Mouse (Mus musculus) lung, embryonic 15.5 days (tissue): ENCODE results near the gene Pnkp. TPM values are rescaled to one million over a fixed set of nuclear protein-coding genes. Genes with fewer than 3 reads are reported as not detected.
A peak's percentile ranks its signal among the peaks of the same experiment; 100 is the strongest.

Experiments
- ATAC-seq: fragments of 200-750 bp; cut with Nextera tagmentation; 2 replicates; pipeline ENCODE4 v1.8.0; 2017; ENCODE audit warnings: moderate number of reproducible peaks, borderline replicate concordance; ENCODE audit not compliant: low FRiP score, low TSS enrichment; ENCODE audit errors: extremely low read depth
- H3K27ac ChIP-seq: fragments of 300-500 bp; sonication (generic); 2 replicates; pipeline ENCODE4 v1.5.1; 2015; ENCODE audit warnings: moderate library complexity, mild to moderate bottlenecking, inconsistent platforms
- H3K27me3 ChIP-seq: fragments of 300-500 bp; sonication (generic); 2 replicates; pipeline ENCODE4 v1.6.1; 2015; ENCODE audit warnings: inconsistent platforms
- H3K36me3 ChIP-seq: fragments of 300-500 bp; sonication (generic); 2 replicates; pipeline ENCODE4 v1.6.1; 2015; ENCODE audit warnings: inconsistent platforms
- H3K4me1 ChIP-seq: fragments of 300-500 bp; sonication (generic); 2 replicates; pipeline ENCODE4 v1.6.1; 2015; ENCODE audit warnings: inconsistent platforms
- H3K4me2 ChIP-seq: fragments of 300-500 bp; sonication (generic); 2 replicates; pipeline ENCODE4 v1.6.1; 2015; ENCODE audit warnings: inconsistent platforms, mild to moderate bottlenecking, moderate library complexity
- H3K4me3 ChIP-seq: fragments of 300-500 bp; sonication (generic); 2 replicates; pipeline ENCODE4 v1.5.1; 2015; ENCODE audit warnings: mild to moderate bottlenecking, inconsistent platforms
- H3K9ac ChIP-seq: fragments of 300-500 bp; sonication (generic); 2 replicates; pipeline ENCODE4 v1.6.1; 2015; ENCODE audit warnings: inconsistent platforms
- H3K9me3 ChIP-seq: fragments of 300-500 bp; sonication (generic); 2 replicates; pipeline ENCODE4 v1.6.1; 2016; ENCODE audit warnings: inconsistent platforms
- WGBS: fragments of 180-500 bp; shearing (Covaris S2); methylation state at CpG from one replicate; pipeline ENCODE4 v1.1.7; 2015; 5-methylcytosine and 5-hydroxymethylcytosine counted together
- polyA plus RNA-seq: library from polyadenylated mRNA; unstranded; fragments of >200 nt; fragmentation: Nextera tagmentation; extraction: Ambion mirVana; gene quantifications from 2 replicates; pipeline ENCODE4 v1.2.1, GENCODE M21; 2015

Pnkp gene
- polyA plus RNA-seq, 1 experiment from 2014 or later = 37.6 TPM

DNA sequence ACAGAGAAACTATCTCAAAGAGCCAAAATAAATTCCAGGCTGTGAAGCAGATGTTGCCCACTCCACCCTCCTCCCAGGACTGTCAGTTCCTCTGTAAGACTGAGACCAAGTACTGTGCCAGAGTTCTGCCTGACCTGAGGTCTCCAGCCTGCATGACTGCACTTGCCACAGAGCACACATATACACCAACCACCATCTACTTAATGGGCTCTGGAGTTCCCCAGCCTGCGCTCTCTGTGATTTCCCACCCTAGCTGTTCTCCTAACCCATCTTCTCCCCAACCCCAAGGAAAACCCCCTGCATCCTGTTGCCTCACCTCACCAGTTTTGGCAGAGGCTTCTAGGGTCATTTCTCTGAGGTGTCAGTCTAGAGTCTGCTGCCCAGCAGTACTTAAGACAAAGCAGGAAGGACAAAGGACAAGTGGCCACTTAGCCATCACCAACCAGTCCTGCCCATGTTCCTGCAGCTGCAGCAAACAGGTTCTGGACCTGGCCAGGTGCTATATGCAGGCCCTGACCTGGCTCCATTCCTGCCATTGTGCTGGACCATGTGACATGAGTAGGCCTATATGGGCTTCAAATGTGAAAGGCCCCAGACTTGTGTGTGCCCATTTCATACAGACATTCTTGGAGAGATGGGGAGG lies 21.4 kb upstream of the Pnkp start:
- Histone ChIP-seq H3K4me3 (no peak overlapping the region), H3K4me1 (peaks cover 25% of the 10 kb centered on the region), H3K27me3 (peaks cover 16% of the 10 kb centered on the region), H3K9me3 (no peaks in the 10 kb centered on the region), H3K27ac (no peak overlapping the region), H3K4me2 (no peak overlapping the region), H3K9ac (no peak overlapping the region), H3K36me3 (peaks cover 18% of the 10 kb centered on the region)
- 88% methylated on average over 1 of the region's 1 CpGs for WGBS
- no peak for ATAC-seq

DNA sequence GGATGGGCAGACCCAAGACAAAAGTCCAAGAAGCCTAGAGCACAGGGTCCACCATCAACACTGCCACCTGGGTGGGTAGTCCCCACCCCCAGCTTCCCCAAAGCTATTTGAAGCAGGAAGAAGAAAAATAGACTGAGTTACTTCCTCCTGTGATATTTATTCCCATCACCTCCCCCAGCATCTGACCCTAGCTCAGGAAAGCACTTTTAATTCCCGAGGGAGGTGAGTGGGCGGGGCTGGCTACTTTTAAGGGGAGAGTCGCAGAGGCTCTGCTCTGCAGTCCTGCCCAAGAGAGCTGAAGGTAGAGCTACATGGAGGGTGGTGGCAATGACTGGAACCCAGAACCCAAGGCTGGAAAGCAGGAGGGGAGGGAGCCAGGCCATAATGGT lies 20.9 kb upstream of the Pnkp start:
- Histone ChIP-seq H3K4me3 (no peak overlapping the region), H3K9me3 (no peaks in the 10 kb centered on the region), H3K27ac (no peak overlapping the region), H3K27me3 (peaks cover 21% of the 10 kb centered on the region), H3K9ac (no peak overlapping the region), H3K4me2 (no peak overlapping the region), H3K36me3 (peaks cover 18% of the 10 kb centered on the region), H3K4me1 (peaks cover 25% of the 10 kb centered on the region)
- 39% methylated on average over 3 of the region's 3 CpGs for WGBS
- no peak for ATAC-seq

DNA sequence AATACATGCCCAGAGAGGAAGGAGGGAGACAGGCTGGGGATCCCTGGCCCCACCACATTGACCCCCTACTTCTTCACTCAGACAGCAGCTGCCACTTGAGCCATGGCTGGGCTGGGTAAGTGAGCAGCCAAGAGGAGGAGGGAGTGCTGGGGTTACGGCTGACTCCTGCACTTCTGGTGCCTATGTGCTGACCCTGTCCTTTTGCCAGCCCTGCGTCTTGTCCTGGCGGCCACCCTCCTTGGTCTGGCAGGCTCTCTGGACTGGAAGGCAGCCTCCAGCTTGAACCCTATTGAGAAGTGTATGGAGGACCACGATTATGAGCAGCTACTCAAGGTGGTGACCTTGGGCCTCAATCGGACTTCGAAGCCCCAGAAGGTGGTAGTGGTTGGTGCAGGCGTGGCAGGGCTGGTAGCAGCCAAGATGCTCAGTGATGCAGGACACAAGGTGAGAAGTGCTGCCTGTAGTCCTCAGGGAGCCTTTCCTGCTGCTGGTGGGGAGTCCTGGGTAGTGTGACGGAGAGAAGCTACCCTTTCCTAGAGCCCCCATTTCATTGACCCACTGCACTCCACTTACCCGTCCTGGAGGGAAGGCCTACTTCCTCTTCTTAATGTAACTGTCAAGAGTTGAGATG lies 20.4 kb upstream of the Pnkp start:
- no peak overlapping the region for H3K4me2 ChIP-seq
- H3K27ac ChIP-seq = no peak overlapping the region
- WGBS = 74% methylated on average over 9 of the region's 9 CpGs
- H3K27me3 ChIP-seq = peaks cover 21% of the 10 kb centered on the region
- no peak for ATAC-seq
- H3K36me3 ChIP-seq = peaks cover 15% of the 10 kb centered on the region
- no peaks in the 10 kb centered on the region for H3K9me3 ChIP-seq
- H3K9ac ChIP-seq = no peak overlapping the region
- peaks cover 25% of the 10 kb centered on the region for H3K4me1 ChIP-seq
- H3K4me3 ChIP-seq = no peak overlapping the region

DNA sequence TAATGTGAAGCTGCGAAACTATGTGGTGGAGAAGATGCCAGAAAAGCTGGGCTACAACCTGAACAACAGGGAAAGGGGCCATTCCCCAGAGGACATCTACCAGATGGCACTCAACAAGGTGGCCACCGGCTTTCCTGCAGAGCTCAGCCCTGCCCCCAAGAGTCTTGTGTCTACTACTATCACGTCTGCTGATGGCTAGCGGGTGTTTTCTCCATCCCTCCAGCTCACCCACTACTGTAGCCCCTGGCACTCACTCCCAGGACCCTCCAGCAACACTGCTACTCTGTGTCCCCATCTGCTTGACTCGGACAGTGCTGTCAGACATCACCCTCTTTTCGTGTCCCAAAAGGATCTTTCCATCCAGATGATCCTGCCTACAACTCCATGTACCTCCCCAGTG lies 18.9 kb upstream of the Pnkp start:
- no peak overlapping the region for H3K4me2 ChIP-seq
- no peak for ATAC-seq
- H3K4me3 ChIP-seq = no peak overlapping the region
- no peak overlapping the region for H3K9ac ChIP-seq
- peaks cover 19% of the 10 kb centered on the region for H3K4me1 ChIP-seq
- H3K27me3 ChIP-seq = peaks cover 21% of the 10 kb centered on the region
- 77% methylated on average over 6 of the region's 6 CpGs for WGBS
- no peaks in the 10 kb centered on the region for H3K9me3 ChIP-seq
- peaks cover 23% of the 10 kb centered on the region; the same call in 1 of the 2 replicates for H3K36me3 ChIP-seq
- H3K27ac ChIP-seq = no peak overlapping the region

DNA sequence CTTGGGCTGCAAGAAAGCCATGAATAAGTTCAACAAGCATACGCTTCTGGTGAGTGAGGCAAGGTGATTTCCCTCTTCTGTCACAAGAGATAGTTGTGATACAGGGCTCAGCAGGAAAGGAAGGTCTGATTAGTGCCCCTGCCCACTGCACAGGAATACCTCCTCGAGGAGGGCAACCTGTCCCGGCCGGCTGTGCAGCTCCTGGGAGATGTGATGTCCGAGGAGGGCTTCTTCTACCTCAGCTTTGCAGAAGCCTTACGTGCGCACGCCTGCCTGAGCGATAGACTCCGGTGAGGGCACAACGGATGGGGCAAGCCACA lies 17.8 kb upstream of the Pnkp start:
- peaks cover 33% of the 10 kb centered on the region for H3K36me3 ChIP-seq
- no peak; the same call in 1 of the 2 replicates for ATAC-seq
- H3K4me1 ChIP-seq = peaks cover 19% of the 10 kb centered on the region
- peak overlapping the region; percentile 2; the same call in 1 of the 2 replicates for H3K9ac ChIP-seq
- H3K9me3 ChIP-seq = no peaks in the 10 kb centered on the region
- H3K27me3 ChIP-seq = peaks cover 21% of the 10 kb centered on the region
- H3K27ac ChIP-seq = no peak overlapping the region
- peak overlapping the region; percentile 57 for H3K4me2 ChIP-seq
- peak overlapping the region; percentile 13 for H3K4me3 ChIP-seq
- 25% methylated on average over 11 of the region's 11 CpGs for WGBS

DNA sequence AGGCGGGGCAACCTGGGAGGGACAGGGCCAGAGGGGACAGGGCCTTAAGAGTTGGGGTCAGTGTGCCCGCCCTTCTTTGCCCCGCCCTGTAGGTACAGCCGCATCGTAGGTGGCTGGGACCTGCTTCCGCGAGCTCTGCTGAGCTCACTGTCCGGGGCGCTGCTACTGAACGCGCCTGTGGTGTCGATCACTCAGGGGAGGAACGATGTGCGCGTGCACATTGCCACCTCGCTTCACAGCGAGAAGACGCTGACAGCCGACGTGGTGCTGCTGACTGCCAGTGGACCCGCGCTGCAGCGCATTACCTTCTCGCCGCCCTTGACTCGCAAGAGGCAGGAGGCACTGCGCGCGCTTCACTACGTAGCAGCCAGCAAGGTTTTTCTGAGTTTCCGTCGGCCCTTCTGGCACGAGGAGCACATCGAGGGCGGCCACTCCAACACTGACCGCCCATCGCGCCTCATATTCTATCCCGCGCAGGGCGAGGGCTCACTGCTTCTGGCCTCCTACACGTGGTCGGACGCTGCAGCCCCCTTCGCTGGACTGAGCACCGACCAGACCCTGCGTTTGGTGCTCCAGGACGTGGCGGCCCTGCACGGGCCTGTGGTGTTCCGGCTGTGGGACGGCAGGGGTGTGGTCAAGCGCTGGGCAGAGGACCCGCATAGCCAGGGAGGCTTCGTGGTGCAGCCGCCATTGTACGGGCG lies 17.3 kb upstream of the Pnkp start:
- peaks cover 19% of the 10 kb centered on the region for H3K4me1 ChIP-seq
- 2% methylated on average over 58 of the region's 58 CpGs for WGBS
- no peak overlapping the region for H3K27ac ChIP-seq
- peak overlapping the region; percentile 57 for H3K4me2 ChIP-seq
- peaks cover 21% of the 10 kb centered on the region for H3K27me3 ChIP-seq
- ATAC-seq = peak; percentile 47; the same call in 1 of the 2 replicates
- peaks cover 38% of the 10 kb centered on the region for H3K36me3 ChIP-seq
- H3K4me3 ChIP-seq = peak overlapping the region; percentile 13
- peak overlapping the region; percentile 2; the same call in 1 of the 2 replicates for H3K9ac ChIP-seq
- H3K9me3 ChIP-seq = no peaks in the 10 kb centered on the region

DNA sequence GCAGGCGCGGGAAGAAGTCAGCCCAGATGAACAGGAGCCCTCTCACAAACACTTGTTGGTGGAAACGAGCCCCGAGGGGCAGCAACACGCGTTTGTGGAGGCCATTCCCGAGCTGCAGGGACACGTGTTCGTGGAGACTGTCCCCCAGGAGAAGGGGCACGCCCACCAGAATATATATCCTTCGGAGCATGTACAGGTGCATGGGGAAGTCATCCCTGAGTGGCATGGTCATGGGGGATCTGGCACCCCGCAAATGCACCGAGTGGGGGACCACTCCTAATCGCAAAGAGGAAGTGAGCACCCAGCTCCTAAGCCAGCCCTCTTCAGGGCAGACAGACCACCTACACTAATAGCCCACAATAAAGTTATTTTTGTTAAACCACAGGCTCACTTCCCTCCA lies 16.5 kb upstream of the Pnkp start:
- no peak for ATAC-seq
- no peak overlapping the region; the same call in 1 of the 2 replicates for H3K4me3 ChIP-seq
- 51% methylated on average over 14 of the region's 14 CpGs for WGBS

DNA sequence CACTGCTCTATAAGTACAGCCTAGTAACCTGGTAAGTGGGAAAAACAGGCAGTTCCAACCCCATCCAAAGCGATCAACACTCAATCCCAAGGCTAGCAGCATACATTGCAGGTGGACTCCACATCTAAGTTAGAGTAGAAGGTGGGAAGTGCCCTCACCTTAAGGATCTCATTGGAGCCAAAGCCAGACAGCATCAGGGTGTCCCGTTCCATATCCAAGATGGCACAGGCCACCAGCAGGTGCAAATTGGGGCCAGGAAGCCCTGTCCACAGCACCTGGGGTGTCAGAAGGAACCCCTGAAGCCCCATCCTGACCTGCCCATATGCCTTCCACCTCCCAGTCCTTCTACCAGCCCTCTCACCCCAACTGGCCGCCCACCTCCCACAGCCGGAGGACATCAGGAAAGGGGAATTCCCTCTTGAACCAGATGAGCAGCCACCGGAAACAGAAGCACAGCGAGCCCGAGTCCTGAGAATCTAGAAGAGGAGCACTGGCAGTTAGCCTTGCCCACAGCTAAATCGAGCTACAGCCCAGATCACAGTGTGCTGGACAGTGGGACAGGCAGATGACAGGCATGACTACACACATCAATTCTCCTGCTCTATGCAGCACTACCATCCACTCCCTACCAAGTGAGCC lies 15.0 kb upstream of the Pnkp start:
- H3K36me3 ChIP-seq = peaks cover 61% of the 10 kb centered on the region
- 95% methylated on average over 8 of the region's 8 CpGs for WGBS
- no peak for ATAC-seq

More for the DNA sequence above, 16.5 kb upstream of the Pnkp start:
- peaks cover 21% of the 10 kb centered on the region for H3K27me3 ChIP-seq
- peaks cover 19% of the 10 kb centered on the region for H3K4me1 ChIP-seq
- no peaks in the 10 kb centered on the region for H3K9me3 ChIP-seq
- peaks cover 46% of the 10 kb centered on the region for H3K36me3 ChIP-seq
- peak overlapping the region; percentile 57; the same call in 1 of the 2 replicates for H3K4me2 ChIP-seq
- H3K9ac ChIP-seq = no peak overlapping the region
- no peak overlapping the region for H3K27ac ChIP-seq

DNA sequence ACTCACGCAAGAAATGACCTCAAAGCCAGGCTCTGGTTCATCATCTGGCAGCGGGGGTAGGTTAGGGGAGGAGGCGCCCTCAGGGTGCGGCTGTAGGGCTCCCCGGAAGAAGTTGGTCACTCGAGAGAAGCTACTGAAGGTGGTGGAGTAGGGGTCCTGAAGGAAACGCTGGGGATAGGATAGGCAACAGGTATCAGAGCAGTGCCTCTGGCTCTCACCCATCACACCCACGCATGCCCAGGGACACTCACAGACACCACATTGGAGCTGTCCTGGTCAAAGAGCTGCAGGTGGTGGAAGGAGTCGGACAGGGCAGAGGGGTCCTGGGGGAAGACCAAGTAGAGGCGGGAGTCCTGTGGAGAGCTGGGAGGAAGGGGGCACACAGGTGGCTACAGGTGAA lies 11.9 kb upstream of the Pnkp start:
- ATAC-seq = no peak
- Histone ChIP-seq H3K4me3 (no peak overlapping the region), H3K9me3 (no peaks in the 10 kb centered on the region), H3K27ac (no peak overlapping the region), H3K4me1 (peaks cover 12% of the 10 kb centered on the region), H3K9ac (no peak overlapping the region), H3K36me3 (peaks cover 62% of the 10 kb centered on the region), H3K27me3 (peaks cover 11% of the 10 kb centered on the region), H3K4me2 (no peak overlapping the region)
- 92% methylated on average over 10 of the region's 10 CpGs for WGBS

More for the DNA sequence above, 15.0 kb upstream of the Pnkp start:
- Histone ChIP-seq H3K9ac (no peak overlapping the region), H3K4me3 (no peak overlapping the region), H3K9me3 (no peaks in the 10 kb centered on the region), H3K27me3 (peaks cover 21% of the 10 kb centered on the region), H3K4me2 (no peak overlapping the region), H3K27ac (no peak overlapping the region), H3K4me1 (peaks cover 11% of the 10 kb centered on the region)

DNA sequence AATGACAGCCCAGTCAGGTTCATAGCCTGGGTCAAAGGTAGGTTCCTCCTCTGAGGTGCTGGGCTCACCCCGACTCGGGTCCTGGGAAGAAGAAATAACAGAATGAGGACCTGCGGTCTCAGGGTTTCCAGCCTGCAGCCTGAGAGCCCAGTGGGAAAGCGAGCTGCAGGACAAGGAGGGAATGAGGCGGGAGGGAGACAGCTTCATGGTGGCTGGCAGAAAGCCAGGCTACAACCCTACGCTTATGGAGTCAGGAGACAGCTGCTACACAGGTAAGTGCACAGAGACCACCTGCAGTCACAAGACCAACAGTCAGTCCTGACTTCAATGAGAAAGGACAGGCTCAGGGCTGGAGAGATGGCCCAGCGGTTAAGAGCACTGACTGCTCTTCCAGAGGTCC lies 10.1 kb upstream of the Pnkp start:
- Histone ChIP-seq H3K36me3 (peaks cover 52% of the 10 kb centered on the region), H3K9me3 (no peaks in the 10 kb centered on the region), H3K27me3 (no peaks in the 10 kb centered on the region), H3K9ac (no peak overlapping the region), H3K4me1 (peaks cover 25% of the 10 kb centered on the region), H3K4me3 (no peak overlapping the region), H3K4me2 (no peak overlapping the region), H3K27ac (no peak overlapping the region)
- WGBS = 88% methylated on average over 7 of the region's 7 CpGs
- ATAC-seq = no peak

DNA sequence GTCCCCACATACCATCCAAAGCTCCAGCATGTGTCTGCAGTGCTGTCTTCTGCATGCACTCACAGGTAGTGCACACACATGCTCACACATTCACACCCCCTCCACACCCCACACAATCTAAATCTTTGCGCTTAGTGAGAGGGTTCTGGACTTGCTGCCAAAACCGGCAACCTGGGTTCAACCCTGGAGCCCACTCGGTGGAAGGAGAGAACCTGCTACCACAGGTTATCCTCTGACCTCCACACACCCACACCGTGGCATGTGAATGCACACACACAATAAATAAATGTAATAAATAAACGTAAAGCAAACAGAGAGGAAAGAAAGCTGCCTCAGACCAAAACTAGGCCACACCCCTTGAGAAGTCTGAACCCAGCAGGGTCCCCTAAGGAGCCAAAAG lies 9.2 kb upstream of the Pnkp start:
- no peaks in the 10 kb centered on the region for H3K27me3 ChIP-seq
- H3K4me3 ChIP-seq = peak overlapping the region; percentile 60
- H3K4me2 ChIP-seq = peak overlapping the region; percentile 76
- H3K4me1 ChIP-seq = peaks cover 27% of the 10 kb centered on the region
- ATAC-seq = no peak
- H3K9me3 ChIP-seq = no peaks in the 10 kb centered on the region
- H3K27ac ChIP-seq = no peak overlapping the region
- WGBS = 75% methylated on average over 5 of the region's 5 CpGs
- H3K36me3 ChIP-seq = peaks cover 47% of the 10 kb centered on the region
- peak overlapping the region; percentile 29 for H3K9ac ChIP-seq
